Mouse (Mus musculus): ENCODE data around the gene Dapk1.

- TF ChIP-seq POLR2A (IDR thresholded peaks at IDR 0.05; ENCODE audit: insufficient read depth, low read depth, low read length): peak; percentile 40; the same call in 1 of the 2 replicates
- no peak for TF ChIP-seq CTCF (IDR thresholded peaks at IDR 0.05)
- TF ChIP-seq EP300 (IDR thresholded peaks at IDR 0.05; ENCODE audit: insufficient read depth, low read depth, low read length): no peak
These were observed 32.2 kb downstream of the Dapk1 start for GRCm38 (mm10) chr13:60633945-60634344.

All from heart, adult 2 months (tissue).